Mouse (Mus musculus): Measurements from ENCODE around the gene Ksr1. TPM values are rescaled to one million over a fixed set of nuclear protein-coding genes. Genes with fewer than 3 reads are reported as not detected.
A peak's percentile ranks its signal among the peaks of the same experiment; 100 is the strongest.

Gene Ksr1
- polyA plus RNA-seq, 1 experiment, result 106 TPM

- no peaks in the 10 kb centered on the region for H3K27me3 ChIP-seq (ENCODE audit: control insufficient read depth, insufficient read depth, low read length)
- WGBS, result 87% methylated on average over 7 of the region's 7 CpGs
- no peak overlapping the region for H3K27ac ChIP-seq (ENCODE audit: insufficient read depth, low read depth, low read length)
- peaks cover 15% of the 10 kb centered on the region for H3K4me1 ChIP-seq (ENCODE audit: control insufficient read depth, insufficient read depth, insufficient read length, low read length)
- no peak overlapping the region for H3K4me3 ChIP-seq (ENCODE audit: low read depth, low read length)
- H3K36me3 ChIP-seq (ENCODE audit: control insufficient read depth, insufficient read depth, low read length), result peaks cover 18% of the 10 kb centered on the region
- TF ChIP-seq POLR2A (IDR thresholded peaks at IDR 0.05; ENCODE audit: low read depth, low read length) (no peak), CTCF (IDR thresholded peaks at IDR 0.05; ENCODE audit: extremely low read depth, insufficient read length, insufficient replicate concordance, low read depth, low read length) (no peak)
Measured at GRCm38 (mm10) chr11:79063616-79064015, 82.6 kb downstream of the Ksr1 start.

- peaks cover 18% of the 10 kb centered on the region for H3K36me3 ChIP-seq (ENCODE audit: control insufficient read depth, insufficient read depth, low read length)
- TF ChIP-seq CTCF (IDR thresholded peaks at IDR 0.05; ENCODE audit: extremely low read depth, insufficient read length, insufficient replicate concordance, low read depth, low read length) (no peak), POLR2A (IDR thresholded peaks at IDR 0.05; ENCODE audit: low read depth, low read length) (no peak)
- H3K4me1 ChIP-seq (ENCODE audit: control insufficient read depth, insufficient read depth, insufficient read length, low read length), result peaks cover 19% of the 10 kb centered on the region
Measured at GRCm38 (mm10) chr11:79062897-79063296, 83.3 kb downstream of the Ksr1 start.

GRCm38 (mm10) chr11:79061839-79062238, 84.4 kb downstream of the Ksr1 start:
- 47% methylated on average over 7 of the region's 7 CpGs for WGBS
- H3K4me1 ChIP-seq (ENCODE audit: control insufficient read depth, insufficient read depth, insufficient read length, low read length), result peaks cover 19% of the 10 kb centered on the region
- H3K36me3 ChIP-seq (ENCODE audit: control insufficient read depth, insufficient read depth, low read length), result peaks cover 11% of the 10 kb centered on the region
- no peak for TF ChIP-seq POLR2A (IDR thresholded peaks at IDR 0.05; ENCODE audit: low read depth, low read length)
- TF ChIP-seq CTCF (IDR thresholded peaks at IDR 0.05; ENCODE audit: extremely low read depth, insufficient read length, insufficient replicate concordance, low read depth, low read length), result 0 out of 2 replicates have a peak, but pooled peaks have one; percentile 14
- no peak overlapping the region for H3K4me3 ChIP-seq (ENCODE audit: low read depth, low read length)
- H3K27me3 ChIP-seq (ENCODE audit: control insufficient read depth, insufficient read depth, low read length), result no peaks in the 10 kb centered on the region
- no peak overlapping the region for H3K27ac ChIP-seq (ENCODE audit: insufficient read depth, low read depth, low read length)

More at GRCm38 (mm10) chr11:79062897-79063296, 83.3 kb downstream of the Ksr1 start:
- 89% methylated on average over 5 of the region's 5 CpGs for WGBS
- Histone ChIP-seq H3K27ac (ENCODE audit: insufficient read depth, low read depth, low read length) (no peak overlapping the region), H3K4me3 (ENCODE audit: low read depth, low read length) (no peak overlapping the region), H3K27me3 (ENCODE audit: control insufficient read depth, insufficient read depth, low read length) (no peaks in the 10 kb centered on the region)

GRCm38 (mm10) chr11:79059850-79060249, 86.4 kb downstream of the Ksr1 start:
- no peak overlapping the region for H3K27ac ChIP-seq (ENCODE audit: insufficient read depth, low read depth, low read length)
- H3K4me3 ChIP-seq (ENCODE audit: low read depth, low read length), result no peak overlapping the region
- peaks cover 13% of the 10 kb centered on the region for H3K4me1 ChIP-seq (ENCODE audit: control insufficient read depth, insufficient read depth, insufficient read length, low read length)
- H3K27me3 ChIP-seq (ENCODE audit: control insufficient read depth, insufficient read depth, low read length), result no peaks in the 10 kb centered on the region
- peaks cover 12% of the 10 kb centered on the region for H3K36me3 ChIP-seq (ENCODE audit: control insufficient read depth, insufficient read depth, low read length)
- WGBS, result 56% methylated on average over 5 of the region's 5 CpGs
- no peak for TF ChIP-seq POLR2A (IDR thresholded peaks at IDR 0.05; ENCODE audit: low read depth, low read length)
- TF ChIP-seq CTCF (IDR thresholded peaks at IDR 0.05; ENCODE audit: extremely low read depth, insufficient read length, insufficient replicate concordance, low read depth, low read length), result no peak

- TF ChIP-seq CTCF (IDR thresholded peaks at IDR 0.05; ENCODE audit: extremely low read depth, insufficient read length, insufficient replicate concordance, low read depth, low read length) (no peak), POLR2A (IDR thresholded peaks at IDR 0.05; ENCODE audit: low read depth, low read length) (no peak)
- Histone ChIP-seq H3K27ac (ENCODE audit: insufficient read depth, low read depth, low read length) (no peak overlapping the region), H3K4me1 (ENCODE audit: control insufficient read depth, insufficient read depth, insufficient read length, low read length) (peaks cover 13% of the 10 kb centered on the region), H3K36me3 (ENCODE audit: control insufficient read depth, insufficient read depth, low read length) (peaks cover 7% of the 10 kb centered on the region), H3K27me3 (ENCODE audit: control insufficient read depth, insufficient read depth, low read length) (no peaks in the 10 kb centered on the region), H3K4me3 (ENCODE audit: low read depth, low read length) (no peak overlapping the region)
- WGBS, result 95% methylated on average over 4 of the region's 4 CpGs
Measured at GRCm38 (mm10) chr11:79059062-79059461, 87.1 kb downstream of the Ksr1 start.

GRCm38 (mm10) chr11:79058610-79059009, 87.6 kb downstream of the Ksr1 start:
- Histone ChIP-seq H3K4me1 (ENCODE audit: control insufficient read depth, insufficient read depth, insufficient read length, low read length) (peaks cover 13% of the 10 kb centered on the region), H3K27ac (ENCODE audit: insufficient read depth, low read depth, low read length) (no peak overlapping the region), H3K36me3 (ENCODE audit: control insufficient read depth, insufficient read depth, low read length) (peaks cover 5% of the 10 kb centered on the region), H3K27me3 (ENCODE audit: control insufficient read depth, insufficient read depth, low read length) (no peaks in the 10 kb centered on the region), H3K4me3 (ENCODE audit: low read depth, low read length) (no peak overlapping the region)
- TF ChIP-seq CTCF (IDR thresholded peaks at IDR 0.05; ENCODE audit: extremely low read depth, insufficient read length, insufficient replicate concordance, low read depth, low read length), result no peak
- TF ChIP-seq POLR2A (IDR thresholded peaks at IDR 0.05; ENCODE audit: low read depth, low read length), result no peak
- WGBS, result 83% methylated on average over 6 of the region's 6 CpGs

- Histone ChIP-seq H3K27me3 (ENCODE audit: control insufficient read depth, insufficient read depth, low read length) (no peaks in the 10 kb centered on the region), H3K36me3 (ENCODE audit: control insufficient read depth, insufficient read depth, low read length) (peaks cover 3% of the 10 kb centered on the region; the same call in 1 of the 2 replicates), H3K4me1 (ENCODE audit: control insufficient read depth, insufficient read depth, insufficient read length, low read length) (peaks cover 13% of the 10 kb centered on the region), H3K27ac (ENCODE audit: insufficient read depth, low read depth, low read length) (no peak overlapping the region), H3K4me3 (ENCODE audit: low read depth, low read length) (no peak overlapping the region)
- TF ChIP-seq CTCF (IDR thresholded peaks at IDR 0.05; ENCODE audit: extremely low read depth, insufficient read length, insufficient replicate concordance, low read depth, low read length), result no peak
- 43% methylated on average over 4 of the region's 4 CpGs for WGBS
Measured at GRCm38 (mm10) chr11:79057809-79058208, 88.4 kb downstream of the Ksr1 start.
